Mouse (Mus musculus) small intestine, adult 2 months (tissue): ENCODE results near the gene Mpc1. TPM values are rescaled to one million over a fixed set of nuclear protein-coding genes. Genes with fewer than 3 reads are reported as not detected.

ENCODE experiments used
- H3K27ac ChIP-seq: fragments of 200-500 bp; 2 replicates; pipeline ENCODE4 v1.5.1; 2012; ENCODE audit warnings: low read depth, low read length, control low read depth, inconsistent platforms; ENCODE audit not compliant: insufficient read depth
- H3K27me3 ChIP-seq: fragments of 200-500 bp; 2 replicates; pipeline ENCODE4 v1.6.1; 2012; ENCODE audit warnings: mild to moderate bottlenecking, moderate library complexity, low read length, inconsistent platforms; ENCODE audit not compliant: control insufficient read depth, insufficient read depth
- H3K36me3 ChIP-seq: fragments of 200-500 bp; 2 replicates; pipeline ENCODE4 v1.6.1; 2012; ENCODE audit warnings: mild to moderate bottlenecking, low read length, control low read depth, inconsistent platforms; ENCODE audit not compliant: control insufficient read depth, insufficient read depth
- H3K4me1 ChIP-seq: fragments of 200-500 bp; 2 replicates; pipeline ENCODE4 v1.6.1; 2012; ENCODE audit warnings: low read length, inconsistent platforms, mixed read lengths; ENCODE audit not compliant: control insufficient read depth, insufficient read depth, insufficient read length
- H3K4me3 ChIP-seq: fragments of 200-500 bp; 2 replicates; pipeline ENCODE4 v1.5.1; 2012; ENCODE audit warnings: low read depth, mild to moderate bottlenecking, control low read depth, inconsistent platforms, low read length, moderate library complexity
- CTCF ChIP-seq: fragments of 200-500 bp; IDR thresholded peaks from 2 replicates; pipeline ENCODE4 v1.5.1; 2012; ENCODE audit warnings: low read depth, mild to moderate bottlenecking, control low read depth, inconsistent platforms, low read length, moderate library complexity, mixed read lengths; ENCODE audit not compliant: insufficient replicate concordance, insufficient read length; ENCODE audit errors: extremely low read depth
- POLR2A ChIP-seq: fragments of 200-500 bp; IDR thresholded peaks from 2 replicates; pipeline ENCODE4 v1.6.1; 2012; ENCODE audit warnings: low read depth, mild to moderate bottlenecking, control low read depth, inconsistent platforms, low read length, moderate library complexity
- WGBS: fragments of 180-500 bp; shearing (Covaris S2); methylation state at CpG from one replicate; pipeline ENCODE4 v1.1.7; 2018; 5-methylcytosine and 5-hydroxymethylcytosine counted together
- polyA plus RNA-seq: library from polyadenylated mRNA; depleted of rRNA; stranded (reverse); fragments of >200 nt; gene quantifications from 2 replicates; pipeline ENCODE4 v1.2.3, GENCODE M21; 2012; rRNA removed

Gene Mpc1
- polyA plus RNA-seq: 81.7 and 111 TPM in 2 replicates

GRCm38 (mm10) chr17:8282821-8283525 lies at the start of gene Mpc1:
Gene Mpc1, plus strand, starts transcription at chr17:8282904.
- Histone ChIP-seq H3K27ac (peak within 1 kb of the TSS; percentile 100), H3K36me3 (no peaks in the 10 kb centered on the region), H3K4me1 (peaks cover 5% of the 10 kb centered on the region; the same call in 1 of the 2 replicates), H3K27me3 (no peaks in the 10 kb centered on the region), H3K4me3 (peak within 1 kb of the TSS; percentile 87)
- WGBS: under 1% methylated on average over 35 of the region's 35 CpGs
- TF ChIP-seq CTCF (no peak), POLR2A (0 out of 2 replicates have a peak, but pooled peaks have one; percentile 30)

DNA sequence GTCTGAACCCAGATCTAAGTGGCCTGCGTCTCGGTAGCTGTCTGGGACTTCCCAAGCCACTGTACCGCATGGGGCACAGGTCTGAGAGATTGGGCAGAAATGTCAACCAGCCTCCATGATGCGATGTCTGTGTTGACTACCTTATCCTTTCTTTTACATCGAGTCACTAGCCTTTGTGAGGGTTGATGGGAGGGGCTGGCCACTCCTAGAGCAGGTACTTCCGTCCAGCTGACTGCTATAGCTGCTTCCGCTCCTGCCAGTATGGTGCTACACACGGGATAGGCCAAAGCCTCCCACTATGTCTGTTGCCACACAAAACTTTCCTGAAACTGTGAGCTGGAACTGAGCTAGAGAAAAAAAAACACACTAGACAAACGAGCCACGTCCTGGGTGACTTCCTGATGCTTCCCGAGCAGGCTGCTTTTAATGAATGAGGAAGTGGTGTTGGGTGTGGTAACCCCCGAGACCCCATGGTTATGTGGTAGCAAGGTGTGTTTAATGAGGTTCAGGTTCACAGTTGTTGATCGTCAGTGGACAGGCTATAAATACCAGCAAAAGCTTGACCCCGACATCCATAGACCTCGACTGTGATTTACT lies 49.0 kb upstream of the Mpc1 start:
- no peaks in the 10 kb centered on the region for H3K27me3 ChIP-seq
- no peak overlapping the region for H3K4me3 ChIP-seq
- 43% methylated on average over 15 of the region's 15 CpGs for WGBS
- H3K36me3 ChIP-seq: no peaks in the 10 kb centered on the region
- H3K27ac ChIP-seq: no peak overlapping the region
- no peaks in the 10 kb centered on the region for H3K4me1 ChIP-seq
- TF ChIP-seq POLR2A: no peak
- no peak for TF ChIP-seq CTCF

DNA sequence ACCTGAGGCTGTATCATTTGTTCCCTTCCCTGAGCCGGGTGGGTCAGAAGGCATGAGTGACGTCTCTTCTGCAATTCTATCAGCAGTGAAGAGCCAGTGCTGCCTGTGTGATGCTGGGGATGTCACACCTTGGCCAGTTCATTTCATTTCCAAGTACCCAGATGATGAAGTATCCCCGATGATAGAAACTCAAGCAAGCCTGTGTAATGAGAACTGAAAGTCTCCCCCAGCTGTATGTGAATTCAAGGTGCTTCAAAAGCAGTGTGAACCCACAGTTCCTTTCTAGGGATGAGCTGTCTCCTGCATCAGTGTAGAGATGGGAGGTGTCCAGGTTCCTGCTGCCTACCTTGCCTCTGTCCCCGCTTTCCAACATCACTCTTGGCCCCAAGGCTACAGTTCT lies 48.2 kb upstream of the Mpc1 start:
- Histone ChIP-seq H3K27me3 (no peaks in the 10 kb centered on the region), H3K4me3 (no peak overlapping the region), H3K27ac (peak overlapping the region; percentile 5; the same call in 1 of the 2 replicates), H3K4me1 (no peaks in the 10 kb centered on the region), H3K36me3 (no peaks in the 10 kb centered on the region)
- no peak for TF ChIP-seq CTCF
- TF ChIP-seq POLR2A: no peak
- WGBS: 79% methylated on average over 4 of the region's 4 CpGs

GRCm38 (mm10) chr17:8235743-8236142 lies 47.0 kb upstream of the Mpc1 start, which contains the start of gene Ccr6:
Gene Ccr6, plus strand, starts transcription at chr17:8236043.
- H3K4me1 ChIP-seq: no peaks in the 10 kb centered on the region
- H3K36me3 ChIP-seq: no peaks in the 10 kb centered on the region
- WGBS: 62% methylated on average over 3 of the region's 3 CpGs
- TF ChIP-seq POLR2A (no peak), CTCF (no peak)
- no peak within 1 kb of the TSS for H3K4me3 ChIP-seq
- no peaks in the 10 kb centered on the region for H3K27me3 ChIP-seq
- H3K27ac ChIP-seq: no peak within 1 kb of the TSS

DNA sequence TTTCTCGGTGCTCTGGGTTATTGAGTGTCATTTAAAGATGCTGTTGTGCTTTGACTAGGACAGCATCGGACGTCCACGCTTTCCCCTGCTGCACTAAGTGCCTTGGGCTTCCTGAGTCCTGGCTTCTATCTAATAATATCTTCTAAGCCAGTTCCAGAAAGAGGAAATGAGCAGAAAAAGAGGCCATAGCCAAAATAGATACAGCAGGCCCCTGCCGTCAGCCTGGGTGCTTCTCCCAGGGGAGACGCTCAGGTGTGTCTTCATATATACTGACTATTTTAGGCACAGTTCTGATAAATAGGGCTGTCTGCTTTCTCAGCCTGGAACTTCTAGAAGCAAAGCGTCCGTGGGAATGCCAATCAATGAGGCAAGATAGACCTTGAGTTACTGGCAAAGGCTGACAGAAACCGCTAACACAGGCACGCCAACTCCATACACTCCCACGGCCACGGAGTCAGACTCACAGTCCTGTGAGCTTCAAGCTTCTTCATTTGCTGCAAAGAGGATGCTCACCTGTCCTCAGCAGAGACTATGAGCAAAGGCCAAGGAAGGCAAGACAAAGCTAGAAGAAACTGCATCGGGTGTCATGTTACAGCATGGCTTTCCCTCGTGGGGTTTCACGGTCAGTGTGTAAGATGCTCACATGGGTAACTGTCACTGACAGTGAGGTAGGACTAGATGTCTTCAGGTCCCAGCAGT lies 44.5 kb upstream of the Mpc1 start:
- H3K27ac ChIP-seq: no peak overlapping the region
- H3K36me3 ChIP-seq: no peaks in the 10 kb centered on the region
- WGBS: 73% methylated on average over 15 of the region's 15 CpGs
- no peaks in the 10 kb centered on the region for H3K27me3 ChIP-seq
- no peaks in the 10 kb centered on the region for H3K4me1 ChIP-seq
- 0 out of 2 replicates have a peak overlapping the region, but pooled peaks have one; percentile 11 for H3K4me3 ChIP-seq
- TF ChIP-seq CTCF: no peak
- no peak for TF ChIP-seq POLR2A

- TF ChIP-seq CTCF (no peak), POLR2A (no peak)
- Histone ChIP-seq H3K36me3 (no peaks in the 10 kb centered on the region), H3K27ac (no peak overlapping the region), H3K4me3 (no peak overlapping the region), H3K27me3 (no peaks in the 10 kb centered on the region), H3K4me1 (no peaks in the 10 kb centered on the region)
- WGBS: 75% methylated on average over 3 of the region's 3 CpGs
Measured at GRCm38 (mm10) chr17:8239561-8239960, 43.1 kb upstream of the Mpc1 start.

DNA sequence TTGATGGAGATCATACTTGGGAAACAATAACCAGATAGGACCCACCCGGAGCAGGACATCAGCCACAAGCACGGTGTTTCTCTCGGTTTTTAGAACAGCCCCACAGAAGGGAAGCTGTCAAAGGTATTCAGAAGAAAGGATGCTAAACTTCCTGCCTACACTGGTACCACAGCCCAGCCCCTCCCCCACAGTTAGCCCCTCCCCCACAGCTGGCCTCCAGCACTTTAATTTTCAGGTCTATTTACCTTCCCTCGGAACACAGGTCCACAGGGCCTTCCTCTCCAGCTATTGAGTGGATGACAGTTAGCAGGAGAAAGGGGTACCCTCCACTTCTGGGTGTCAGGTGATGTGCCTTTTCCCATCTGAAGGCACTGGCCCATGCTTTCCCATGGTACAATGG lies 42.2 kb upstream of the Mpc1 start:
- Histone ChIP-seq H3K4me1 (no peaks in the 10 kb centered on the region), H3K4me3 (no peak overlapping the region), H3K36me3 (no peaks in the 10 kb centered on the region), H3K27ac (no peak overlapping the region), H3K27me3 (no peaks in the 10 kb centered on the region)
- 46% methylated on average over 4 of the region's 4 CpGs for whole genome bisulfite sequencing
- TF ChIP-seq CTCF: no peak
- TF ChIP-seq POLR2A: no peak
